Mouse (Mus musculus) olfactory bulb, adult 2 months (tissue): ENCODE measurements around the gene Lpgat1. TPM values are rescaled to one million over a fixed set of nuclear protein-coding genes. Genes with fewer than 3 reads are reported as not detected.

Source experiments
- H3K27ac ChIP-seq: fragments of 200-500 bp; 2 replicates; pipeline ENCODE4 v1.5.1; 2012; ENCODE audit warnings: low read depth, low read length; ENCODE audit not compliant: insufficient read depth
- H3K4me1 ChIP-seq: fragments of 200-500 bp; 2 replicates; pipeline ENCODE4 v1.6.1; 2012; ENCODE audit warnings: low read length; ENCODE audit not compliant: control insufficient read depth, insufficient read depth
- H3K4me3 ChIP-seq: fragments of 200-500 bp; 2 replicates; pipeline ENCODE4 v1.5.1; 2012; ENCODE audit warnings: mild to moderate bottlenecking, low read depth, low read length, moderate library complexity; ENCODE audit not compliant: insufficient read depth
- CTCF ChIP-seq: fragments of 200-500 bp; IDR thresholded peaks from 2 replicates; pipeline ENCODE4 v1.5.1; 2012; ENCODE audit warnings: low read depth, mild to moderate bottlenecking, low read length, moderate library complexity; ENCODE audit not compliant: insufficient read depth
- POLR2A ChIP-seq: fragments of 200-500 bp; IDR thresholded peaks from 2 replicates; pipeline ENCODE4 v1.6.1; 2012; ENCODE audit warnings: mild to moderate bottlenecking, low read depth, low read length, moderate library complexity; ENCODE audit not compliant: insufficient read depth
- WGBS: fragments of 180-500 bp; shearing (Covaris S2); methylation state at CpG from one replicate; pipeline ENCODE4 v1.1.7; 2018; 5-methylcytosine and 5-hydroxymethylcytosine counted together
- polyA plus RNA-seq: library from polyadenylated mRNA; stranded (reverse); fragments of >200 nt; gene quantifications from 2 replicates; pipeline ENCODE4 v1.2.4, GENCODE M21; 2012; ENCODE audit warnings: low replicate concordance; ENCODE audit not compliant: missing spikeins, insufficient read depth, insufficient read length

Gene Lpgat1
- polyA plus RNA-seq, 1 experiment = 41.9 TPM

DNA sequence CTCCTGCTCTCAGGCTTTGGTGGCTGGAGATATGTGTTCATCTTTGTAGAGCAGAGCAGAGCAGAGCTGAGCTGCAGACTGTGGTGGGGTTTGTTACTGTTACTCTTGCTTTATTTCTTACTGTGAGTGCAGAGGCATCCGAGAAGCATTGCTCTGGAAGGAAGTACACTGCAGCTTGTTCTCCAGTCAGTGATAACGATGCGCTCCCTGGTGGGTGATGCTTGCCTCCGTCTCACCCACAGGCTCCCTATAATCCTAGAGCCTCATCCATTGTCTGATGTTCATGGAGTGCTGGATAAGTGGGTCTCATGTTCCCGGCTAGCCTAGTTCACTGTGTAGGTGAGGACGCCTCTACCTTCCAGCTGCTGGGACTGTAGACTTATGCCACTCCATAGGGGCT is 6.0 kb downstream of the Lpgat1 start:
- Histone ChIP-seq H3K4me1 (peaks cover 6% of the 10 kb centered on the region), H3K4me3 (no peak overlapping the region), H3K27ac (no peak overlapping the region)
- no peak for TF ChIP-seq POLR2A
- TF ChIP-seq CTCF = no peak
- WGBS = 44% methylated on average over 6 of the region's 6 CpGs

DNA sequence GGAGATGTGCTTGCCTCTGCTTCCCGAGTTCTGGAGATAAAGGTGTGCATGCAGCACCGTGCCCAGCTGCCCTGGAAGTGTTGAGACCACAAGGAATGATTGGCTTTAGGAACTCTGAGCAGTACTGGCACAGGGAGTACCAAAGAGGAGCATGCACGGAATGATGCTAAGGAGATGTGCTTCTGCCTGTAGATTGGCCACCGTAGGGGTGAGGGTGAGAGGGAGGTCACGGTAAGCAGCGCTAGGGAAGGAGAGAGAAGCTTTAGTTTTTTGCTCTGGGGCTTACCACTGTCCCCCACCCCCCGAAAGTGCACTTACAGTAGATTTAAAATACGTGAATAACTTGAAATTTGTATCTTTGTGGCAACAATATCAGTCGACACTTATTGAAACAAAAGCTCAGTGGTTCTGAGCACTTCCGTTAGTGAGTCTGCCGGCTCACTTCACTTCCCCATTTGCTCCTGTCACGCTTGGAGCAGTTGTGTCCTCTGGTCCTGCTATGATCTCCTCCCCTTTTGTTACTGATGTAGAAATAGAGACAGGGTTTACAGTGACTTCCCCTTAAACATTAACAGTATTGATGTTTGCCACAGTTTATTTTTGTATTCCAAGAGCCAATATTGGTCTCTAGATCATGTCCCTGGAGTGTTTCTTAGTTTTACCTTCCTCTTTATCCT is 6.9 kb downstream of the Lpgat1 start:
- WGBS = 84% methylated on average over 12 of the region's 12 CpGs
- H3K27ac ChIP-seq = no peak overlapping the region
- TF ChIP-seq CTCF (no peak), POLR2A (no peak)
- H3K4me1 ChIP-seq = peaks cover 6% of the 10 kb centered on the region; the same call in 1 of the 2 replicates
- H3K4me3 ChIP-seq = no peak overlapping the region

DNA sequence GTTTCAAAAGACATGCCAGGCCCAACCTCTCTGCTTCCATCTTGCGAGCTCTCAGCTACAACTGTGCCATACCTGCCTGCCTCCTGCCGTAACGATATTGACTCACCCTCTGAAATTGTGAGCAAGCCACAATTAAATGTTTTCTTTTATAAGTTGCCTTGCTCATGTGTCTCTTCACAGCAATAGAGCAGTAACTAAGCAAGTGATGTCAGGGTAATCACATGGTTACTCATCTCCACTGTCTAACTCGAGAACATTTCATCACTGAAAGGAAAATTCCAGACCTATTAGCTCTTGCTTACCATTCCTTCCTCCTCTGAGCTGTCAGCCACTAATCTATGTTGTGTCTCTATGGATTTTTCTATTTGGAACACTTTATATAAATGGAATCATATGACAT is 15.0 kb downstream of the Lpgat1 start:
- Histone ChIP-seq H3K27ac (no peak overlapping the region), H3K4me1 (peaks cover 5% of the 10 kb centered on the region), H3K4me3 (no peak overlapping the region)
- TF ChIP-seq POLR2A (no peak), CTCF (no peak)
- 38% methylated on average over 4 of the region's 4 CpGs for WGBS

DNA sequence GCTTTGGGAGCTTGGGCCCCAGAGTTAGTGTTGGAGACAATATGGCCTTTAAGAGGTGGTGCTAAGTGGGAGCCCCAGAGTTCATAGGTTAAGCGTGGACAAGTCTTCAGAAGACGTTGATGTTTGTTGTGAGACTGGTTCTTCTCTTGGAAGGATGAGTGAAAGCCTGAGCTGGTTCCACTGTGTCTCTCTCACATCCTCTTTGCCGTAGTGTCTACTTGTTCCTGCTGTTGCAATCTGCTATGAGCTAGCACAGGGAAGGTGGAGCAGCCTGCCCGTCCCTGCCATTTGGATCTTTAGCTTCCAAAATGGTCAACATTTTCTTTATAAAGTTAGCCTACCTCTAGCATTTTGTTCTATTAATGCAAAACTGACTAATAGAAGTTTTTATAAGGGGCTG is 16.2 kb downstream of the Lpgat1 start:
- 96% methylated on average over 4 of the region's 4 CpGs for WGBS
- TF ChIP-seq POLR2A = no peak
- TF ChIP-seq CTCF = no peak
- Histone ChIP-seq H3K4me1 (peaks cover 7% of the 10 kb centered on the region), H3K4me3 (no peak overlapping the region), H3K27ac (no peak overlapping the region)

DNA sequence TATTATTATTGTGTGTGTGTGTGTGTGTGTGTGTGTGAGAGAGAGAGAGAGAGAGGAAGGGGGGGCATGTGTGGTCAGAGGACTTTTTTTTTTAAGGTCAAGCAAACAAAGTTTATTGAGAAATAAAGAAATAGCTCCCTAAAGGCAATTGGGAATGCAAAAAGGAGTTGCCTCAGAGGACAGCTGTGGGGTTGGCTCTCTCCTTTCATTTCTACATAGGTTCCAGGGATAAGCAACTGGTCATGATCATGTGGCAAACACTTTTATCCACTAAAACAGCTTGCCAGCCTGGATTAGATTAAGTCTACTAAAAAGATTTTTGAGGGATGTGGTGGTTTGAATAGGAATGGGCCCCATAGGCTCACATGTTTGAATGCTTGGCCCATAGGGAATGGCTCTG is 18.8 kb downstream of the Lpgat1 start:
- no peak overlapping the region for H3K4me3 ChIP-seq
- H3K27ac ChIP-seq = no peak overlapping the region
- peaks cover 6% of the 10 kb centered on the region; the same call in 1 of the 2 replicates for H3K4me1 ChIP-seq
- TF ChIP-seq POLR2A (no peak), CTCF (no peak)

DNA sequence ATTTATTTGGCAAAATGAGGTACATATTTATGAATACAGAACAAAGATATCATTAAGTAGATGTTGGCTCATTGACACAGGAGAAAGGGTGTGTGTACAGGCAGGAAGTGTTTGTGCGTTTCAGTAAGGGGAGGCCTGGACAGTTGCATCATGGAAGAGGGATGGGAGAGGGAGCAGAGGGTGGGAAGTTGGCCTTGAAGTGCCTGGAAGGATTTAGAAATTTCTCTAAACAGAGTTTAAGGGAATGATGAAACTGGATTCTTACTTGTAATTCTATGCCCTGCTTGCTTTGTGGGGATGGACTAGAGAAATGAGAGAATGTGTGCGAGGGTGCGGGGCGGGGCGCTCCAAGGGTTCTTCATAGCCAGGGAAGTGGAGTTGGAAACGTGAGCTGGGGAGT is 20.2 kb downstream of the Lpgat1 start:
- Histone ChIP-seq H3K4me1 (peaks cover 4% of the 10 kb centered on the region; the same call in 1 of the 2 replicates), H3K4me3 (no peak overlapping the region), H3K27ac (no peak overlapping the region)
- 91% methylated on average over 6 of the region's 6 CpGs for WGBS
- no peak for TF ChIP-seq POLR2A
- no peak for TF ChIP-seq CTCF

DNA sequence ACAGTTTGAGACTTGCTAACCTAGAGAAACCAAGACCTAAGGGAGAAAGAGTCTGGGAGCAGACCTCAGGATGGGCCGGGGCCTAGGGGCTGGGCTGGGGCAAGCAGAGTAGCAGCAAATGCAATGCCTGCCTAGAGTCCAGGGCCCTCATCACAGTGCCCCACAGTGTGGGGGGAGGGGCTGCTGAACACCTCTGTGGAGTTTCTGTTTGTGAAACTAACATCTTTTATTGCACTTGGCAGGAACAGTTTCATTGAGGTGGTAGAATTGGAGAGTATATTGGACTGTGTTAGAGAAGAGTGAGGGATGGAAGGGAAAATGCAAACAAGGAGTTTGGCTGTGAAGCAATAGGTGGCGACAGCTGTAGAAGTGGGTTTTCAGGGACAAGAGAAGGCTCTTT is 21.1 kb downstream of the Lpgat1 start:
- H3K4me3 ChIP-seq = no peak overlapping the region
- 96% methylated on average over 2 of the region's 2 CpGs for WGBS
- TF ChIP-seq CTCF (no peak), POLR2A (no peak)

DNA sequence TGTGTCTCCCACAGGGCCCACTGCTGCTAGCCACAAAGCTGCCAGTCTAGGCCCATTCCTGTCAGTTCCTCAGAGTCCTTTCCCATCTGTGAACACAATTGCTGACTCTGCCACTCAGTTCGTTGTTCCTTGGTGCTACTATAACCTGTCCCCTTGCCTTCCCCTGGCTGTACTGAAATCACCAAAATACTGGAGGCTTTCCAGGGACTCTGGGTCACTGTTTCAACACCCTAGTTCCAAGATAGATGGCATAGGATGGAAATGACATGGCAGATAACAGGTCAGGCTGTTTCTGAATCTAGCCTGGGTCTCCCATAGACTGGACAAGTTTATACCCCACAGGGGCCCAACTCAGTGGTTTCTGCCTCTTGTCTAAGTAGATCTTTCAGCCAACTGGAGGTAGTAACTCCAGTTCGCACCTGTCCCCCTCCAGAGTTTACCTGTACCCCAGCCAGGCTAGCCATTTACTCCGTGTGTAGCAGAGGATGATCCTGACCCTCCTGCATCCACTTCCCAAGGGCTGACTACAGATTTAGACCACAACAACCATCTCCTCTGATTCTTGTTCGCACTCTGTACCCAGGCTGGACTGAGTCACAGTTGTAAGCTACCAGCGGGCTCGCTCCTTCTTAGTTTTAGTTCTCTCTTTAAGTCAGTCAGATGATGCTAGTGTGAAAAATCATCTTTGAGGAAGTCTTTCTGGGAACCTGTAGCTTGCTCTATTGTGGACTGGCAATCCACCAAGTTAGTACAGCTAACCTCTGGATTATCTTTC is 23.1 kb downstream of the Lpgat1 start:
- H3K4me3 ChIP-seq = no peak overlapping the region
- WGBS = 90% methylated on average over 6 of the region's 6 CpGs
- H3K4me1 ChIP-seq = peaks cover 4% of the 10 kb centered on the region; the same call in 1 of the 2 replicates
- no peak overlapping the region for H3K27ac ChIP-seq
- TF ChIP-seq CTCF (no peak), POLR2A (no peak)

More for the DNA sequence above, 21.1 kb downstream of the Lpgat1 start:
- peaks cover 4% of the 10 kb centered on the region; the same call in 1 of the 2 replicates for H3K4me1 ChIP-seq
- H3K27ac ChIP-seq = no peak overlapping the region

DNA sequence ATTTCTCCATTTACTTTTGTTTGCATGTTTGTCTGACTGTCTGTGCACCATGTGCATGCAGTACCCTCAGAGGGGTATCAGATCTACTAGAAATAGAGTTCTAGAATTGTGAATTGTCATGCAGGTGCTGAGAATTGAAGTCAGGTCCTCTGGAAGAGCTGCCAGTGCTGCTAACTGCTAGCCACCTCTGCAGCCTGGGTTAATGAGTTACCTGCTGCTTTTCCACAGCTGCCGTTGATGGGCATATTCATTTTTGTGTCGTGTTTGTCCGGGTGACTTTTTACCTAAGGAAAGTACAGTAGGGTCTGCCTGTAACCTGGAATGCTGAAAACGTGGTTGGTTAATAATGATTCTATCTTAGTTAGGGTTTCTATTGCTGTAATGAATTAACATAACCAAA is 24.0 kb downstream of the Lpgat1 start:
- no peak overlapping the region for H3K4me3 ChIP-seq
- TF ChIP-seq POLR2A (no peak), CTCF (no peak)
- WGBS = 93% methylated on average over 4 of the region's 4 CpGs

More for the DNA sequence above, 24.0 kb downstream of the Lpgat1 start:
- Histone ChIP-seq H3K27ac (no peak overlapping the region), H3K4me1 (peaks cover 4% of the 10 kb centered on the region; the same call in 1 of the 2 replicates)
